Mouse (Mus musculus): ENCODE measurements at regions not wholly inside any gene's neighbourhood (a gene's known extent, or its start where the extent isn't known, plus 50 kb on each side); places are given as distances from the start of the nearest gene placed in this dataset.

DNA sequence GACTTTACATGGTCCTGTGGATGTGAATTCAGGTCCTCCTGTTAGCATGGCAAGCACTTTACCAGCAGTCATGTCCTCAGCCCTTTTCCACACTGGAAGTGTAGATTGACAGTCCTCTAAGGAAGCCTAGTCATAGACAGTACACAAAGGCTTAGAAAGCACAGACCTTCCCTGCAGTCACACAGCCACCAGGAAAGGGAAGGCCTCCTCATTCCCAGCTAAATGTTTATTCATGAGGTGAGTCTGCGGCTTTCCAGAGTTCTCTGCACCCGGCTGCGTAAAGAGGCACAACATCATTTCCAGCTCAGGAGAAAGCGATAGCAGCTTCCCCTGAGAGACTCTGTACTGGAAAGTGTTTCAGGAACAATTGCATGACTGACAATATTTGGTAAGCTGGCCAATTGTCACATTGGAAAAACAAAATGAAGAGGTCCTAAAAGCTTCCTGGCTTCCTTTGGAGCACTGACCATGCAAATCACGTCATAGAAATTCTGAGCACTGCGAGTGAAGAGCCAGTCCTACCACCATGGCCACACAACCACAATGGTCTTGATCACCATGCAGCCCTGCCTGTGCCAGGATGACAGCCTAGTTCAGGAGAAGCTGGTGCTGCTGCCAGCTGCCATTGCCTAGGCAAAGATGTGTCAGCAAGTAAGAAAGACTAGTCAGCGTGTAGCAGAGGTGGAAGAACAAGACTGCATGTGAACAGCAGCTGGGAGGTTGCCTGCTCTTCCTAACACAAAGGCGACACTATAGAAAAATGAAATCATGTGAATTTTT, 252.2 kb upstream of the Tbl1xr1 start:
- WGBS = 77% methylated on average over 8 of the region's 8 CpGs

DNA sequence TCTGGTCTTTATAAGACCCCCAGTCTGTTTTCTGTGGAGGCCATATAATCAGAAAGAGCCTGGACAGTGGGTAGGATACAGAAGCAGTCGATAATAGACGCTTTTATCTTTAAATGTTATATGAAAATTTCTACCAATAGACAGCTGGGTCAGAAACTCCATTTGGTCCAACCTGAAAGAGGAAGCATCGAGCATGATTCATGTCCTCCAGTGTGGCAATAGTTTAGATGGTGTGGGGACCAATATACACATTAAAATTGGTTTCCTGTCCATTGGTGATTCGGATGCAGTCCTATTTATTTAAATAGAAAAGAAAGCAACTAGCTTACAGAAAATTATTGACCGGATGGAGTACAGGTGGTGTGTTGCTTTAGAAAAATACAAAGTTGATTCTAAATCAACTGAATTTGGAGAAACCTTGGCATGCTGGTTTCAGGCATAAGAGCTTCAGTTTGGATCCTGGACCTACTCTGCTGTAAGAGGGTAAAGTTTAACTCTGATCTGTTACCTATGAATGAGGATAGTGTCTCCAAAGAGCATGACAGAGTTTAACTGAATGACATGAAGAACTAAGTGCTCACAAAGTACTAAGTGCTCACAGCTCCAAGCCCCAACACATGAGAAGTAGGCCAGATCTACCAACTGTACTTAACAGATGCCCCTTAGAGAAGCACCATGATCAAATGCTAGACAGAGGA, 251.4 kb upstream of the Tbl1xr1 start:
- no peaks in the 10 kb centered on the region for H3K36me3 ChIP-seq (ENCODE audit: control insufficient read depth, insufficient read depth, low read length)
- H3K27me3 ChIP-seq (ENCODE audit: control insufficient read depth, insufficient read depth, low read length) = no peaks in the 10 kb centered on the region
- no peaks in the 10 kb centered on the region for H3K4me1 ChIP-seq (ENCODE audit: control insufficient read depth, insufficient read depth, insufficient read length, low read length)
- TF ChIP-seq POLR2A (IDR thresholded peaks at IDR 0.05; ENCODE audit: low read depth, low read length) (no peak), CTCF (IDR thresholded peaks at IDR 0.05; ENCODE audit: extremely low read depth, insufficient read length, insufficient replicate concordance, low read depth, low read length) (no peak)
- no peak overlapping the region for H3K4me3 ChIP-seq (ENCODE audit: low read depth, low read length)
- H3K27ac ChIP-seq (ENCODE audit: insufficient read depth, low read depth, low read length) = no peak overlapping the region
- WGBS = 85% methylated on average over 5 of the region's 5 CpGs

More for the DNA sequence above, 252.2 kb upstream of the Tbl1xr1 start:
- no peak overlapping the region for H3K27ac ChIP-seq (ENCODE audit: insufficient read depth, low read depth, low read length)
- H3K4me3 ChIP-seq (ENCODE audit: low read depth, low read length) = no peak overlapping the region
- H3K4me1 ChIP-seq (ENCODE audit: control insufficient read depth, insufficient read depth, insufficient read length, low read length) = no peaks in the 10 kb centered on the region
- no peaks in the 10 kb centered on the region for H3K36me3 ChIP-seq (ENCODE audit: control insufficient read depth, insufficient read depth, low read length)
- H3K27me3 ChIP-seq (ENCODE audit: control insufficient read depth, insufficient read depth, low read length) = no peaks in the 10 kb centered on the region
- TF ChIP-seq POLR2A (IDR thresholded peaks at IDR 0.05; ENCODE audit: low read depth, low read length) = no peak
- no peak for TF ChIP-seq CTCF (IDR thresholded peaks at IDR 0.05; ENCODE audit: extremely low read depth, insufficient read length, insufficient replicate concordance, low read depth, low read length)

GRCm38 (mm10) chr3:21827656-21828055, 248.8 kb upstream of the Tbl1xr1 start:
- no peaks in the 10 kb centered on the region for H3K27me3 ChIP-seq (ENCODE audit: control insufficient read depth, insufficient read depth, low read length)
- H3K4me3 ChIP-seq (ENCODE audit: low read depth, low read length) = no peak overlapping the region
- H3K27ac ChIP-seq (ENCODE audit: insufficient read depth, low read depth, low read length) = no peak overlapping the region
- no peaks in the 10 kb centered on the region for H3K36me3 ChIP-seq (ENCODE audit: control insufficient read depth, insufficient read depth, low read length)
- TF ChIP-seq CTCF (IDR thresholded peaks at IDR 0.05; ENCODE audit: extremely low read depth, insufficient read length, insufficient replicate concordance, low read depth, low read length) (no peak), POLR2A (IDR thresholded peaks at IDR 0.05; ENCODE audit: low read depth, low read length) (no peak)
- no peaks in the 10 kb centered on the region for H3K4me1 ChIP-seq (ENCODE audit: control insufficient read depth, insufficient read depth, insufficient read length, low read length)

DNA sequence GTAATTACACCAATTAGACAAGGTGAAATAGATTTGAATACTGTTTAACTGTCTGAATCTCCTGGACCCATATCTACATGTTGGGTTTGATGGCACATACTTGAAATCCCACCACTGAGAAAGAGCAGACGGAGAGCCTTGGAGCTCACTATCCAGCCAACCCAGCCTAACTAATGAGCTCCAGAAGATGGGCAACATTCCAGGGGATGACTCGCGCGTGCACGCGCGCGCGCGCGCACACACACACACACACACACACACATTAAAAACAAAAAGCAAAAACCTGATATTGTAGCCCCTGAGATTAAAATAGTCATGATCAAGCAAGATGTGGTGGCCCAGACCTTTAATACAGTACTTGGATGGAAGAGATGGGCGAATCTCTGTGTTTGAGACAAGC, 243.3 kb upstream of the Tbl1xr1 start:
- no peak for TF ChIP-seq CTCF (IDR thresholded peaks at IDR 0.05; ENCODE audit: extremely low read depth, insufficient read length, insufficient replicate concordance, low read depth, low read length)
- TF ChIP-seq POLR2A (IDR thresholded peaks at IDR 0.05; ENCODE audit: low read depth, low read length) = no peak
- no peaks in the 10 kb centered on the region for H3K27me3 ChIP-seq (ENCODE audit: control insufficient read depth, insufficient read depth, low read length)
- H3K36me3 ChIP-seq (ENCODE audit: control insufficient read depth, insufficient read depth, low read length) = no peaks in the 10 kb centered on the region
- H3K4me3 ChIP-seq (ENCODE audit: low read depth, low read length) = no peak overlapping the region
- 95% methylated on average over 12 of the region's 12 CpGs for WGBS
- no peak overlapping the region for H3K27ac ChIP-seq (ENCODE audit: insufficient read depth, low read depth, low read length)
- no peaks in the 10 kb centered on the region for H3K4me1 ChIP-seq (ENCODE audit: control insufficient read depth, insufficient read depth, insufficient read length, low read length)

DNA sequence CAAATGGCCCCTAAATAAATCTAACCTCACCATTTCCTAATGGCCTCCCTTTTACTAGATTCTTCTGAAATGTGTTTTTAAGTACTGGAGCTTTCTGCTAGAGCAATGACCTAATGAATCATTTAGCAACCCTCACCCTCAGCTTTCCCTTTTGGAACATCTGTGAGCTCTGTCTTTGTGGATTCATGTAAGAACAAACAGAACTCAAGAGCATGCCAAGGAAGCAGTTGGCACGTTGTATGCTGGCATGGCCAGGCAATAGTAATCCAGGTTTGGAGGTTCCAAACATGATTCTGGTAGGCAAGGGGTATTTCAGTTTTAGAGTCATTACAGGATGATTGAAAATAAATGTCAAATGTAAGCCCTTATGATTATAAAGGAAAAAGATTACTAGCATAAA, 240.9 kb upstream of the Tbl1xr1 start:
- Histone ChIP-seq H3K4me3 (ENCODE audit: low read depth, low read length) (no peak overlapping the region), H3K27me3 (ENCODE audit: control insufficient read depth, insufficient read depth, low read length) (no peaks in the 10 kb centered on the region), H3K27ac (ENCODE audit: insufficient read depth, low read depth, low read length) (no peak overlapping the region), H3K36me3 (ENCODE audit: control insufficient read depth, insufficient read depth, low read length) (no peaks in the 10 kb centered on the region), H3K4me1 (ENCODE audit: control insufficient read depth, insufficient read depth, insufficient read length, low read length) (no peaks in the 10 kb centered on the region)
- no peak for TF ChIP-seq CTCF (IDR thresholded peaks at IDR 0.05; ENCODE audit: extremely low read depth, insufficient read length, insufficient replicate concordance, low read depth, low read length)
- TF ChIP-seq POLR2A (IDR thresholded peaks at IDR 0.05; ENCODE audit: low read depth, low read length) = no peak
- WGBS = 74% methylated on average over 1 of the region's 1 CpGs

GRCm38 (mm10) chr3:21837297-21837946, 239.0 kb upstream of the Tbl1xr1 start:
- Histone ChIP-seq H3K36me3 (ENCODE audit: control insufficient read depth, insufficient read depth, low read length) (no peaks in the 10 kb centered on the region), H3K4me3 (ENCODE audit: low read depth, low read length) (no peak overlapping the region), H3K27ac (ENCODE audit: insufficient read depth, low read depth, low read length) (no peak overlapping the region), H3K4me1 (ENCODE audit: control insufficient read depth, insufficient read depth, insufficient read length, low read length) (no peaks in the 10 kb centered on the region), H3K27me3 (ENCODE audit: control insufficient read depth, insufficient read depth, low read length) (no peaks in the 10 kb centered on the region)
- TF ChIP-seq POLR2A (IDR thresholded peaks at IDR 0.05; ENCODE audit: low read depth, low read length) (no peak), CTCF (IDR thresholded peaks at IDR 0.05; ENCODE audit: extremely low read depth, insufficient read length, insufficient replicate concordance, low read depth, low read length) (no peak)
- WGBS = 65% methylated on average over 4 of the region's 4 CpGs

Data from small intestine, adult 2 months (tissue).